Mouse (Mus musculus): ENCODE results near the gene Gm9736. TPM values are rescaled to one million over a fixed set of nuclear protein-coding genes. Genes with fewer than 3 reads are reported as not detected.
"Not testable (repeated sequence)": the region's sequence is repeated elsewhere in the genome, so short reads cannot be mapped to it uniquely, and the experiment has no call there.

Gm9736 gene
- polyA plus RNA-seq, 1 experiment from 2014 or later, result not detected

- WGBS, result 72% methylated on average over 1 of the region's 1 CpGs
- Histone ChIP-seq H3K36me3 (no peaks in the 10 kb centered on the region), H3K4me1 (no peaks in the 10 kb centered on the region), H3K4me3 (no peak overlapping the region), H3K9me3 (no peaks in the 10 kb centered on the region), H3K9ac (no peak overlapping the region), H3K4me2 (no peak overlapping the region), H3K27ac (no peak overlapping the region), H3K27me3 (no peaks in the 10 kb centered on the region)
- no peak for ATAC-seq (ENCODE audit: borderline replicate concordance, extremely low read depth, low FRiP score, low TSS enrichment)
These were observed 18.6 kb upstream of the Gm9736 start for GRCm38 (mm10) chr10:77769727-77770126.

- H3K27ac ChIP-seq; H3K4me2 ChIP-seq; ATAC-seq (ENCODE audit: borderline replicate concordance, extremely low read depth, low FRiP score, low TSS enrichment); H3K9me3 ChIP-seq; H3K27me3 ChIP-seq; H3K4me1 ChIP-seq; H3K9ac ChIP-seq; H3K36me3 ChIP-seq; H3K4me3 ChIP-seq: not testable (repeated sequence)
- WGBS, result 50% methylated on average over 1 of the region's 1 CpGs
These were observed 8.4 kb upstream of the Gm9736 start, which contains the start of gene Gm3233 for GRCm38 (mm10) chr10:77759582-77759981. TSS of gene Gm3233 (minus strand) at chr10:77759682.

GRCm38 (mm10) chr10:77753448-77753847 lies 2.3 kb upstream of the Gm9736 start:
- no peaks in the 10 kb centered on the region for H3K4me1 ChIP-seq
- no peak overlapping the region for H3K4me3 ChIP-seq
- no peaks in the 10 kb centered on the region for H3K27me3 ChIP-seq
- no peak for ATAC-seq (ENCODE audit: borderline replicate concordance, extremely low read depth, low FRiP score, low TSS enrichment)
- no peak overlapping the region for H3K9ac ChIP-seq
- H3K9me3 ChIP-seq, result no peaks in the 10 kb centered on the region
- H3K27ac ChIP-seq, result no peak overlapping the region
- H3K4me2 ChIP-seq, result no peak overlapping the region
- H3K36me3 ChIP-seq, result no peaks in the 10 kb centered on the region

DNA sequence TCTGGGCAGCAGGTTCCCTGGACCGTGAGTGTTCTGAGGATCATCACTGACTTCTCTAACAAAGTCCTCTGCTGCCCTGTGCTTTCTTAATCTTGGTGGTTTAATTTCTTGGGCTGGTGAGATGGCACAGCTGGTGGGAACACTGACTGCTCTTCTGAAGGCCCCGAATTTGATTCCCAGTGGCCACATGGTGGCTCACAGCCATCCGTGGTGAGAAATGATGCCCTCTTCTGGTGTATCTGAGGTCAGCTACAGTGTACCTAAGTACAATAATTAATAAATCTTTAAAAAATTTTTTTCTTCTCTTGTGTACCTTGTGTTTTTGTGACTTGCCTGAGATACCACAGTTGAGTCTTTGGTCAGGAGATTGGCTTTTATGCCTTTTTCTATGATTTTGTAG lies 1.2 kb upstream of the Gm9736 start:
- not testable (repeated sequence) for H3K27me3 ChIP-seq; H3K4me3 ChIP-seq; H3K27ac ChIP-seq; H3K4me2 ChIP-seq; H3K4me1 ChIP-seq; H3K36me3 ChIP-seq; H3K9ac ChIP-seq; ATAC-seq (ENCODE audit: borderline replicate concordance, extremely low read depth, low FRiP score, low TSS enrichment); H3K9me3 ChIP-seq
- 46% methylated on average over 3 of the region's 3 CpGs for WGBS

DNA sequence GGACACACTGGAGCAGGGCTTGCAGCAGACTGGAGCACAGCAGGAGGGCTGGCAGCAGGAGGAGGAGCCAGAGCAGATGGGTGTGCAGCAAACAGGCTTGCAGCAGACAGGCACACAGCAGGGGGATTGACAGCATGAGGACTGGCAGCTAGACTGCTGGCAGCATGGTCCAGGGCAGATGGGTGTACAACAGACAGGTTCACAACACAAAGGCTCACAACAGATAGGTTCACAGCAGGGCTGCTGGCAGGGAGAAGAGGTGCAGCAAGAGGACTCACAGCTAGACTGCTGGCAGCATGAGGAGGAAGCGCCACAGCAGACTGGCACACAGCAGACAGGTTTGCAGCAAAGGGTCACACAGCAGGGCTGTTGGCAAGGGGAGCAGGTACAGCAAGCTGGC lies 468 bp downstream of the Gm9736 start:
- H3K36me3 ChIP-seq; H3K4me3 ChIP-seq; H3K9ac ChIP-seq; H3K27me3 ChIP-seq; H3K4me2 ChIP-seq; ATAC-seq (ENCODE audit: borderline replicate concordance, extremely low read depth, low FRiP score, low TSS enrichment); H3K4me1 ChIP-seq; H3K27ac ChIP-seq; H3K9me3 ChIP-seq: not testable (repeated sequence)
- 70% methylated on average over 1 of the region's 1 CpGs for WGBS

- H3K9me3 ChIP-seq, H3K4me1 ChIP-seq: not testable (repeated sequence)
- 43% methylated on average over 5 of the region's 5 CpGs for WGBS
These were observed 9.0 kb downstream of the Gm9736 start, which contains the start of gene Gm18596 for GRCm38 (mm10) chr10:77741924-77742688. TSS of gene Gm18596 (minus strand) at chr10:77742638.

DNA sequence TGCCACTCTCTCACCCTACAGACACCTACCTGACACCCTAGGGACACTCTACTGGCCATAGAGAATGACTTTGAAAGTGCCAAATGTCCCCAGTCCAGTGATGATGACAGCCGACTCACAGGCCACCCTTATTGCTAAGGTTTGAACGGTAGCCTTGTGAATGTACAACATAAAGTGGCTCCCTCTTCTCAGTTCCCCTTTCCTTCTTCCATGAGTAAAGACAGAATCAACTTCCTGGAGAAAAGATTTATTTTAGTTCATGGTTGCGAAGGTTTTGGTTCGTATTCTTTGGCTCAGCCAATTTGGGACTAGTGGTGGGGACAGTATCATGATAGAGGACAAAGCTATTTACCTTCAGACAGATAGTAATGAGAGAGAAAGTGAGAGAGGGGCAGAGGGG lies 12.2 kb downstream of the Gm9736 start:
- no peaks in the 10 kb centered on the region for H3K4me1 ChIP-seq
- H3K9me3 ChIP-seq, result no peaks in the 10 kb centered on the region
- H3K4me3 ChIP-seq, result no peak overlapping the region
- no peak for ATAC-seq (ENCODE audit: borderline replicate concordance, extremely low read depth, low FRiP score, low TSS enrichment)
- no peak overlapping the region for H3K4me2 ChIP-seq
- no peak overlapping the region for H3K27ac ChIP-seq
- 76% methylated on average over 4 of the region's 4 CpGs for WGBS
- no peak overlapping the region for H3K9ac ChIP-seq
- no peaks in the 10 kb centered on the region for H3K27me3 ChIP-seq
- H3K36me3 ChIP-seq, result no peaks in the 10 kb centered on the region

More at GRCm38 (mm10) chr10:77741924-77742688, 9.0 kb downstream of the Gm9736 start, which contains the start of gene Gm18596:
- H3K4me3 ChIP-seq; H3K4me2 ChIP-seq; H3K27ac ChIP-seq; H3K36me3 ChIP-seq; H3K27me3 ChIP-seq; ATAC-seq (ENCODE audit: borderline replicate concordance, extremely low read depth, low FRiP score, low TSS enrichment); H3K9ac ChIP-seq: not testable (repeated sequence)

GRCm38 (mm10) chr10:77735928-77736327 lies 15.2 kb downstream of the Gm9736 start:
- no peaks in the 10 kb centered on the region for H3K36me3 ChIP-seq
- no peaks in the 10 kb centered on the region for H3K4me1 ChIP-seq
- no peak overlapping the region for H3K27ac ChIP-seq
- no peak overlapping the region for H3K4me2 ChIP-seq
- no peaks in the 10 kb centered on the region for H3K9me3 ChIP-seq
- ATAC-seq (ENCODE audit: borderline replicate concordance, extremely low read depth, low FRiP score, low TSS enrichment), result no peak
- H3K9ac ChIP-seq, result no peak overlapping the region
- 82% methylated on average over 1 of the region's 1 CpGs for WGBS
- no peaks in the 10 kb centered on the region for H3K27me3 ChIP-seq
- no peak overlapping the region for H3K4me3 ChIP-seq

- no peak overlapping the region for H3K9ac ChIP-seq
- no peak overlapping the region for H3K27ac ChIP-seq
- H3K4me2 ChIP-seq, result no peak overlapping the region
- no peaks in the 10 kb centered on the region for H3K4me1 ChIP-seq
- no peaks in the 10 kb centered on the region for H3K27me3 ChIP-seq
- no peak for ATAC-seq (ENCODE audit: borderline replicate concordance, extremely low read depth, low FRiP score, low TSS enrichment)
- H3K36me3 ChIP-seq, result no peaks in the 10 kb centered on the region
- no peak overlapping the region for H3K4me3 ChIP-seq
- WGBS, result 40% methylated on average over 4 of the region's 4 CpGs
- no peaks in the 10 kb centered on the region for H3K9me3 ChIP-seq
These were observed 21.9 kb downstream of the Gm9736 start for GRCm38 (mm10) chr10:77729241-77729640.

DNA sequence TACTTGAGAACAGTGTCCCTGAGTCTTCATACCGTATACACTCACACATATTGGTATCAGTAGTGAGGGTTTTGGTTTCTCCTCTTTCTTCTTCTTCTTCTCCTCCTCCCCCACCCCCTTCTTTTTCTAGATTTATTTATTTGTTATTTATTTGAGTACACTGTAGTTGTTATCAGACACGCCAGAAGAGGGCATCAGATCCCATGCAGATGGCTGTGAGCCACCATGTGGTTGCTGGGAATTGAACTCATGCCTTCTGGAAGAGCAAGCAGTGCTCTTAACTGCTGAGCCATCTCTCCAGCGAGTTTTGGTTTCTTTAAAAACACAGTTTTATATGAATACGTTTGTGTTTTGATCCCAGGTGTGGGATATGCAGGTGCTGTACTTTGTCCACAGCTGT lies 22.9 kb downstream of the Gm9736 start:
- Histone ChIP-seq H3K9me3 (no peaks in the 10 kb centered on the region), H3K9ac (no peak overlapping the region), H3K4me3 (no peak overlapping the region), H3K27ac (no peak overlapping the region), H3K4me2 (no peak overlapping the region), H3K36me3 (no peaks in the 10 kb centered on the region), H3K27me3 (no peaks in the 10 kb centered on the region), H3K4me1 (no peaks in the 10 kb centered on the region)
- 54% methylated on average over 4 of the region's 4 CpGs for WGBS
- no peak for ATAC-seq (ENCODE audit: borderline replicate concordance, extremely low read depth, low FRiP score, low TSS enrichment)

DNA sequence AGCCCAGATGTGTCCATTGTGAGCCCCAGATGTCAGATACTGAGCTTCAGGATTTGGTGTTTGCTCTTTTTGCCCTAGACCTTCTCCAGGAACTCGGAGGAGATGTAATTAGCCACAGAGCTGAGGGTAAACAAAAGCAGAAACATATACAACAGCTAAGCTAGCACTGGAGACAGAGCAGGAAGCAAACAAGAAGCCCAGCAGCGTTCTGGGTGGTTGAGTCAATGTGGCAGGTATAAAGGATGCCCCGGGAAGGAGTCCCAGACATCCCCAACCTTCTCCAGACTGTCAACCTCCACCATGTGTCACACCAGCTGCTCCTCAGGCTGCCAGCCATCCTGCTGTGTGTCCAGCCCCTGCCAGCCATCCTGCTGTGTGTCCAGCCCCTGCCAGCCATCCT lies 25.0 kb downstream of the Gm9736 start, which contains the start of gene Gm10100:
Gm10100 (plus strand) TSS at position 301 of the 400 bp plus-strand sequence.
- WGBS, result 17% methylated on average over 3 of the region's 3 CpGs
- Histone ChIP-seq H3K4me3 (no peak within 1 kb of the TSS), H3K4me1 (no peaks in the 10 kb centered on the region)

DNA sequence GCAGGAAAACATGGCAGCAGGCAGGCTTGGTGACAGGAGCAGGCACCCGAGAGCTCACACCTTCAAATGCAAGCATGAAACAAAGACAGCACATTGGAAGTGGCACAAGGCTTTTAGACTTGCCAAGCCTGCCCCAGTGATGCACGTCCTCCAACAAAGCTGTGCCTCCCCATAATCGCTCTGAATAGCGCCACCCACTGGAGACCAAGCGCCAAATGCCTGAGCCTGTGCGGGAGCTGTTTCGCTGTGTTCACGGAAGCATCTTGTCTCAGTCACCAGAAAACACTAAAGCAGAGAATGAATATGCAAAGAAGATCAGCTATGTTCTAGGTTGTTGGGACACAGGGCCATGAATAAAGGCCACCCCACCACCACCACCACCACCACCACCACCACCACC lies 26.3 kb downstream of the Gm9736 start:
- H3K9me3 ChIP-seq, result no peaks in the 10 kb centered on the region
- H3K27ac ChIP-seq, result no peak overlapping the region
- H3K36me3 ChIP-seq, result no peaks in the 10 kb centered on the region
- no peaks in the 10 kb centered on the region for H3K27me3 ChIP-seq
- no peak overlapping the region for H3K4me3 ChIP-seq
- 72% methylated on average over 8 of the region's 8 CpGs for WGBS
- H3K4me2 ChIP-seq, result no peak overlapping the region
- H3K4me1 ChIP-seq, result no peaks in the 10 kb centered on the region
- H3K9ac ChIP-seq, result no peak overlapping the region
- no peak for ATAC-seq (ENCODE audit: borderline replicate concordance, extremely low read depth, low FRiP score, low TSS enrichment)

More for the DNA sequence above, 25.0 kb downstream of the Gm9736 start, which contains the start of gene Gm10100:
- Histone ChIP-seq H3K36me3 (no peaks in the 10 kb centered on the region), H3K9me3 (no peaks in the 10 kb centered on the region), H3K27ac (no peak within 1 kb of the TSS), H3K9ac (no peak within 1 kb of the TSS), H3K4me2 (no peak within 1 kb of the TSS), H3K27me3 (no peaks in the 10 kb centered on the region)
- no peak for ATAC-seq (ENCODE audit: borderline replicate concordance, extremely low read depth, low FRiP score, low TSS enrichment)

Measured in lung, embryonic 15.5 days (tissue).